Mouse (Mus musculus): ENCODE data around the gene Zfp384.

Gene Zfp384

GRCm38 (mm10) chr6:125009129-125009180, at the start of gene Zfp384:
Gene Zfp384 (plus strand): TSS chr6:125009145.
- in situ Hi-C loops (cut with MboI; ENCODE audit: unreplicated experiment in 2 of 2), result loop anchor here in 1 of 2 experiments (5.0 kb wide), 1 partner anchor 33 kb away; no protein-coding TSS in a partner anchor

- in situ Hi-C loops (cut with MboI; ENCODE audit: unreplicated experiment in 2 of 2), result loop anchor here in 1 of 2 experiments (10.0 to 25.0 kb wide), 2 partner anchors 105 to 548 kb away; partner anchors contain the start of genes P3h3 and Pex5
Measured at GRCm38 (mm10) chr6:124959960-124960359, 49.0 kb upstream of the Zfp384 start.

- in situ Hi-C loops (cut with MboI; ENCODE audit: unreplicated experiment in 2 of 2), result loop anchor here in 1 of 2 experiments (10.0 to 25.0 kb wide), 2 partner anchors 106 to 549 kb away; partner anchors contain the start of genes P3h3 and Pex5
Measured at GRCm38 (mm10) chr6:124961021-124961420, 47.9 kb upstream of the Zfp384 start.

- in situ Hi-C loops (cut with MboI; ENCODE audit: unreplicated experiment in 2 of 2), result loop anchor here in 1 of 2 experiments (10.0 to 25.0 kb wide), 2 partner anchors 110 to 552 kb away; partner anchors contain the start of genes P3h3 and Pex5
Measured at GRCm38 (mm10) chr6:124964638-124965037, 44.3 kb upstream of the Zfp384 start.

GRCm38 (mm10) chr6:124965088-124965719, 43.7 kb upstream of the Zfp384 start, which contains the start of gene Cops7a:
Gene Cops7a (minus strand): TSS chr6:124965538.
- in situ Hi-C loops (cut with MboI; ENCODE audit: unreplicated experiment in 2 of 2), result loop anchor here in 1 of 2 experiments (10.0 to 25.0 kb wide), 2 partner anchors 110 to 553 kb away; partner anchors contain the start of genes P3h3 and Pex5

GRCm38 (mm10) chr6:124965747-124966146, 43.2 kb upstream of the Zfp384 start:
- in situ Hi-C loops (cut with MboI; ENCODE audit: unreplicated experiment in 2 of 2), result loop anchor here in 1 of 2 experiments (10.0 to 25.0 kb wide), 2 partner anchors 111 to 553 kb away; partner anchors contain the start of genes P3h3 and Pex5

GRCm38 (mm10) chr6:124966466-124967118, 42.4 kb upstream of the Zfp384 start:
- in situ Hi-C loops (cut with MboI; ENCODE audit: unreplicated experiment in 2 of 2), result loop anchor here in 1 of 2 experiments (10.0 to 25.0 kb wide), 2 partner anchors 112 to 554 kb away; partner anchors contain the start of genes P3h3 and Pex5

GRCm38 (mm10) chr6:124967766-124968165, 41.2 kb upstream of the Zfp384 start:
- in situ Hi-C loops (cut with MboI; ENCODE audit: unreplicated experiment in 2 of 2), result loop anchor here in 1 of 2 experiments (10.0 to 25.0 kb wide), 2 partner anchors 113 to 555 kb away; partner anchors contain the start of genes P3h3 and Pex5

GRCm38 (mm10) chr6:124992241-124992640, 16.7 kb upstream of the Zfp384 start:
- in situ Hi-C loops (cut with MboI; ENCODE audit: unreplicated experiment in 2 of 2), result no loop called here

- in situ Hi-C loops (cut with MboI; ENCODE audit: unreplicated experiment in 2 of 2), result no loop called here
Measured at GRCm38 (mm10) chr6:124993365-124993764, 15.6 kb upstream of the Zfp384 start.

GRCm38 (mm10) chr6:124993876-124994275, 15.1 kb upstream of the Zfp384 start:
- in situ Hi-C loops (cut with MboI; ENCODE audit: unreplicated experiment in 2 of 2), result no loop called here

GRCm38 (mm10) chr6:124995246-124995645, 13.7 kb upstream of the Zfp384 start:
- in situ Hi-C loops (cut with MboI; ENCODE audit: unreplicated experiment in 2 of 2), result no loop called here

- in situ Hi-C loops (cut with MboI; ENCODE audit: unreplicated experiment in 2 of 2), result no loop called here
Measured at GRCm38 (mm10) chr6:124995831-124996403, 13.0 kb upstream of the Zfp384 start.

- in situ Hi-C loops (cut with MboI; ENCODE audit: unreplicated experiment in 2 of 2), result no loop called here
Measured at GRCm38 (mm10) chr6:124996551-124997501, 12.1 kb upstream of the Zfp384 start, which contains the start of gene Pianp. Gene Pianp (plus strand): TSS chr6:124996694.

- in situ Hi-C loops (cut with MboI; ENCODE audit: unreplicated experiment in 2 of 2), result no loop called here
Measured at GRCm38 (mm10) chr6:124998066-124998465, 10.9 kb upstream of the Zfp384 start.

- in situ Hi-C loops (cut with MboI; ENCODE audit: unreplicated experiment in 2 of 2), result no loop called here
Measured at GRCm38 (mm10) chr6:124999091-124999490, 9.9 kb upstream of the Zfp384 start.

GRCm38 (mm10) chr6:124999546-124999945, 9.4 kb upstream of the Zfp384 start:
- in situ Hi-C loops (cut with MboI; ENCODE audit: unreplicated experiment in 2 of 2), result no loop called here

GRCm38 (mm10) chr6:125003706-125004105, 5.2 kb upstream of the Zfp384 start:
- in situ Hi-C loops (cut with MboI; ENCODE audit: unreplicated experiment in 2 of 2), result no loop called here

- in situ Hi-C loops (cut with MboI; ENCODE audit: unreplicated experiment in 2 of 2), result loop anchor here in 1 of 2 experiments (5.0 kb wide), 1 partner anchor 37 kb away; no protein-coding TSS in a partner anchor
Measured at GRCm38 (mm10) chr6:125005086-125005485, 3.9 kb upstream of the Zfp384 start.

GRCm38 (mm10) chr6:125008060-125008459, 885 bp upstream of the Zfp384 start:
- in situ Hi-C loops (cut with MboI; ENCODE audit: unreplicated experiment in 2 of 2), result loop anchor here in 1 of 2 experiments (5.0 kb wide), 1 partner anchor 34 kb away; no protein-coding TSS in a partner anchor

Measured in v-Abl transformed pro-B cells (cell line).